Mouse (Mus musculus) limb, embryonic 10.5 days (tissue): ENCODE results near the gene Gnmt. TPM values are rescaled to one million over a fixed set of nuclear protein-coding genes. Genes with fewer than 3 reads are reported as not detected.
A peak's percentile ranks its signal among the peaks of the same experiment; 100 is the strongest.
"Not testable (repeated sequence)": the region's sequence is repeated elsewhere in the genome, so short reads cannot be mapped to it uniquely, and the experiment has no call there.

ENCODE experiments used
- DNase-seq: peaks from one replicate; pipeline ENCODE4 v3.0.0-alpha.2; 2017; ENCODE audit warnings: low spot score
- H3K27ac ChIP-seq: fragments of 300-500 bp; sonication (generic); 2 replicates; pipeline ENCODE4 v1.5.1; 2016; ENCODE audit warnings: mild to moderate bottlenecking
- H3K27me3 ChIP-seq: fragments of 300-500 bp; sonication (generic); 2 replicates; pipeline ENCODE4 v1.6.1; 2016; ENCODE audit warnings: low read depth, mild to moderate bottlenecking; ENCODE audit not compliant: poor library complexity, severe bottlenecking
- H3K36me3 ChIP-seq: fragments of 300-500 bp; sonication (generic); 2 replicates; pipeline ENCODE4 v1.6.1; 2016; ENCODE audit warnings: mild to moderate bottlenecking, moderate library complexity
- H3K4me1 ChIP-seq: fragments of 300-500 bp; sonication (generic); 2 replicates; pipeline ENCODE4 v1.6.1; 2016
- H3K4me3 ChIP-seq: fragments of 300-500 bp; sonication (generic); 2 replicates; pipeline ENCODE4 v1.5.1; 2016; ENCODE audit warnings: mild to moderate bottlenecking, moderate library complexity
- H3K9me3 ChIP-seq: fragments of 300-500 bp; sonication (generic); replicated peaks from 2 replicates; pipeline ENCODE4 v1.6.1; 2016; ENCODE audit warnings: mild to moderate bottlenecking
- WGBS: fragments of 180-500 bp; shearing (Covaris S2); methylation state at CpG from one replicate; pipeline ENCODE4 v1.1.7; 2016; 5-methylcytosine and 5-hydroxymethylcytosine counted together
- polyA plus RNA-seq: library from polyadenylated mRNA; unstranded; fragments of >200 nt; fragmentation: Nextera tagmentation; extraction: Ambion mirVana; gene quantifications from 2 replicates; pipeline ENCODE4 v1.2.1, GENCODE M21; 2016

The Gnmt gene
- polyA plus RNA-seq, result 0.48 and 0.83 TPM in 2 replicates

GRCm38 (mm10) chr17:46728904-46729318, at the start of gene Gnmt:
Gene Gnmt (minus strand): TSS chr17:46729168.
- Histone ChIP-seq H3K4me1 (peaks cover 7% of the 10 kb centered on the region; the same call in 1 of the 2 replicates), H3K27me3 (peaks cover 29% of the 10 kb centered on the region), H3K4me3 (peak within 1 kb of the TSS; percentile 13; the same call in 1 of the 2 replicates), H3K9me3 (no peaks in the 10 kb centered on the region), H3K36me3 (peaks cover 28% of the 10 kb centered on the region), H3K27ac (no peak within 1 kb of the TSS)
- 16% methylated on average over 24 of the region's 24 CpGs for WGBS
- DNase-seq, result no peak

- Histone ChIP-seq H3K27me3 (no peaks in the 10 kb centered on the region), H3K36me3 (peaks cover 71% of the 10 kb centered on the region), H3K9me3 (no peaks in the 10 kb centered on the region), H3K27ac (no peak overlapping the region), H3K4me1 (peaks cover 21% of the 10 kb centered on the region), H3K4me3 (no peak overlapping the region)
- DNase-seq, result no peak
- 92% methylated on average over 3 of the region's 3 CpGs for WGBS
Observed at GRCm38 (mm10) chr17:46776087-46776486, 47.1 kb upstream of the Gnmt start.

GRCm38 (mm10) chr17:46775070-46775469, 46.1 kb upstream of the Gnmt start:
- no peak for DNase-seq
- H3K27ac ChIP-seq, result no peak overlapping the region
- peaks cover 61% of the 10 kb centered on the region for H3K36me3 ChIP-seq
- peaks cover 21% of the 10 kb centered on the region for H3K4me1 ChIP-seq
- H3K4me3 ChIP-seq, result no peak overlapping the region
- WGBS, result 96% methylated on average over 9 of the region's 9 CpGs
- H3K27me3 ChIP-seq, result no peaks in the 10 kb centered on the region
- H3K9me3 ChIP-seq, result no peaks in the 10 kb centered on the region

GRCm38 (mm10) chr17:46774131-46774472, 45.1 kb upstream of the Gnmt start:
- Histone ChIP-seq H3K4me3 (0 out of 2 replicates have a peak overlapping the region, but pooled peaks have one; percentile 14), H3K27me3 (no peaks in the 10 kb centered on the region), H3K4me1 (peaks cover 27% of the 10 kb centered on the region), H3K9me3 (no peaks in the 10 kb centered on the region), H3K36me3 (peaks cover 51% of the 10 kb centered on the region), H3K27ac (no peak overlapping the region)
- 41% methylated on average over 2 of the region's 2 CpGs for WGBS
- no peak for DNase-seq

GRCm38 (mm10) chr17:46773278-46774130, 44.5 kb upstream of the Gnmt start:
- WGBS, result 9% methylated on average over 20 of the region's 20 CpGs
- peaks cover 27% of the 10 kb centered on the region for H3K4me1 ChIP-seq
- H3K27ac ChIP-seq, result peak overlapping the region; percentile 87
- H3K36me3 ChIP-seq, result peaks cover 45% of the 10 kb centered on the region
- no peaks in the 10 kb centered on the region for H3K27me3 ChIP-seq
- peak; percentile 40 for DNase-seq
- H3K4me3 ChIP-seq, result peak overlapping the region; percentile 84
- H3K9me3 ChIP-seq, result no peaks in the 10 kb centered on the region

GRCm38 (mm10) chr17:46772404-46773277, 43.7 kb upstream of the Gnmt start, which contains the start of gene 2310039H08Rik:
Gene 2310039H08Rik (plus strand): TSS chr17:46772635.
- DNase-seq, result peak; percentile 87
- H3K27me3 ChIP-seq, result no peaks in the 10 kb centered on the region
- WGBS, result under 1% methylated on average over 50 of the region's 50 CpGs
- H3K9me3 ChIP-seq, result no peaks in the 10 kb centered on the region
- peak within 1 kb of the TSS; percentile 84 for H3K4me3 ChIP-seq
- H3K4me1 ChIP-seq, result peaks cover 35% of the 10 kb centered on the region
- peak within 1 kb of the TSS; percentile 87 for H3K27ac ChIP-seq
- H3K36me3 ChIP-seq, result peaks cover 37% of the 10 kb centered on the region

GRCm38 (mm10) chr17:46772038-46772403, 43.1 kb upstream of the Gnmt start:
- Histone ChIP-seq H3K27me3 (no peaks in the 10 kb centered on the region), H3K4me3 (peak overlapping the region; percentile 84), H3K36me3 (peaks cover 31% of the 10 kb centered on the region), H3K9me3 (no peaks in the 10 kb centered on the region), H3K4me1 (peaks cover 36% of the 10 kb centered on the region), H3K27ac (peak overlapping the region; percentile 87)
- DNase-seq, result no peak
- WGBS, result 11% methylated on average over 5 of the region's 5 CpGs

GRCm38 (mm10) chr17:46771616-46772015, 42.6 kb upstream of the Gnmt start:
- Histone ChIP-seq H3K9me3 (no peaks in the 10 kb centered on the region), H3K4me1 (peaks cover 36% of the 10 kb centered on the region), H3K4me3 (peak overlapping the region; percentile 84), H3K27ac (peak overlapping the region; percentile 87; the same call in 1 of the 2 replicates), H3K36me3 (peaks cover 27% of the 10 kb centered on the region), H3K27me3 (no peaks in the 10 kb centered on the region)
- 62% methylated on average over 17 of the region's 17 CpGs for WGBS
- no peak for DNase-seq

GRCm38 (mm10) chr17:46771025-46771424, 42.1 kb upstream of the Gnmt start:
- H3K27me3 ChIP-seq, result no peaks in the 10 kb centered on the region
- DNase-seq, result no peak
- peaks cover 36% of the 10 kb centered on the region for H3K4me1 ChIP-seq
- no peak overlapping the region for H3K4me3 ChIP-seq
- H3K27ac ChIP-seq, result no peak overlapping the region
- H3K9me3 ChIP-seq, result no peaks in the 10 kb centered on the region
- H3K36me3 ChIP-seq, result peaks cover 21% of the 10 kb centered on the region
- 88% methylated on average over 4 of the region's 4 CpGs for WGBS

- 92% methylated on average over 11 of the region's 11 CpGs for WGBS
- Histone ChIP-seq H3K27me3 (no peaks in the 10 kb centered on the region), H3K4me3 (no peak overlapping the region), H3K9me3 (no peaks in the 10 kb centered on the region), H3K4me1 (peaks cover 36% of the 10 kb centered on the region), H3K36me3 (peaks cover 17% of the 10 kb centered on the region), H3K27ac (no peak overlapping the region)
- no peak for DNase-seq
Observed at GRCm38 (mm10) chr17:46770546-46770945, 41.6 kb upstream of the Gnmt start.

GRCm38 (mm10) chr17:46767868-46768267, 38.9 kb upstream of the Gnmt start:
- peak overlapping the region; percentile 56 for H3K27ac ChIP-seq
- DNase-seq, result no peak

GRCm38 (mm10) chr17:46764916-46765315, 35.9 kb upstream of the Gnmt start:
- not testable (repeated sequence) for H3K36me3 ChIP-seq, H3K27me3 ChIP-seq, H3K4me3 ChIP-seq, H3K9me3 ChIP-seq, DNase-seq, H3K27ac ChIP-seq
- 71% methylated on average over 9 of the region's 9 CpGs for WGBS
- H3K4me1 ChIP-seq, result peaks cover 15% of the 10 kb centered on the region

More at GRCm38 (mm10) chr17:46767868-46768267, 38.9 kb upstream of the Gnmt start:
- Histone ChIP-seq H3K9me3 (no peaks in the 10 kb centered on the region), H3K4me3 (no peak overlapping the region), H3K27me3 (no peaks in the 10 kb centered on the region), H3K36me3 (no peaks in the 10 kb centered on the region), H3K4me1 (peaks cover 24% of the 10 kb centered on the region)
- 48% methylated on average over 8 of the region's 8 CpGs for WGBS

GRCm38 (mm10) chr17:46763544-46763943, 34.6 kb upstream of the Gnmt start, which contains the start of gene Ptcra:
Gene Ptcra (minus strand): TSS chr17:46763712.
- Histone ChIP-seq H3K27me3 (no peaks in the 10 kb centered on the region), H3K27ac (no peak within 1 kb of the TSS), H3K36me3 (no peaks in the 10 kb centered on the region), H3K4me1 (peaks cover 9% of the 10 kb centered on the region), H3K9me3 (no peaks in the 10 kb centered on the region), H3K4me3 (no peak within 1 kb of the TSS)
- no peak for DNase-seq
- 48% methylated on average over 2 of the region's 2 CpGs for WGBS
